Mouse (Mus musculus) liver, embryonic 13.5 days (tissue): ENCODE results near the gene Sbno2. TPM values are rescaled to one million over a fixed set of nuclear protein-coding genes. Genes with fewer than 3 reads are reported as not detected.
A peak's percentile ranks its signal among the peaks of the same experiment; 100 is the strongest.

Experiments
- ATAC-seq: fragments of 200-750 bp; cut with Nextera tagmentation; 2 replicates; pipeline ENCODE4 v1.8.0; 2017; ENCODE audit warnings: low read depth, mild to moderate bottlenecking, moderate number of reproducible peaks, moderate library complexity
- DNase-seq: peaks from one replicate; pipeline ENCODE4 v3.0.0; 2022
- H3K27ac ChIP-seq: fragments of 300-500 bp; sonication (generic); 2 replicates; pipeline ENCODE4 v1.5.1; 2015; ENCODE audit warnings: moderate library complexity, mild to moderate bottlenecking, inconsistent platforms
- H3K27me3 ChIP-seq: fragments of 300-500 bp; sonication (generic); 2 replicates; pipeline ENCODE4 v1.6.1; 2015; ENCODE audit warnings: mild to moderate bottlenecking, inconsistent platforms
- H3K36me3 ChIP-seq: fragments of 300-500 bp; sonication (generic); 2 replicates; pipeline ENCODE4 v1.6.1; 2015; ENCODE audit warnings: mild to moderate bottlenecking, inconsistent platforms
- H3K4me1 ChIP-seq: fragments of 300-500 bp; sonication (generic); replicated peaks from 2 replicates; pipeline ENCODE4 v1.6.1; 2015; ENCODE audit warnings: inconsistent platforms
- H3K4me2 ChIP-seq: fragments of 300-500 bp; sonication (generic); 2 replicates; pipeline ENCODE4 v1.6.1; 2015; ENCODE audit warnings: inconsistent platforms, mild to moderate bottlenecking, moderate library complexity
- H3K4me3 ChIP-seq: fragments of 300-500 bp; sonication (generic); replicated peaks from 2 replicates; pipeline ENCODE4 v1.5.1; 2015; ENCODE audit warnings: mild to moderate bottlenecking, inconsistent platforms
- H3K9ac ChIP-seq: fragments of 300-500 bp; sonication (generic); 2 replicates; pipeline ENCODE4 v1.6.1; 2015; ENCODE audit warnings: mild to moderate bottlenecking, inconsistent platforms
- H3K9me3 ChIP-seq: fragments of 300-500 bp; sonication (generic); replicated peaks from 2 replicates; pipeline ENCODE4 v1.6.1; 2016; ENCODE audit warnings: inconsistent platforms
- WGBS: fragments of 180-500 bp; shearing (Covaris S2); methylation state at CpG from one replicate; pipeline ENCODE4 v1.1.7; 2015; ENCODE audit not compliant: insufficient replicate concordance; 5-methylcytosine and 5-hydroxymethylcytosine counted together
- polyA plus RNA-seq: library from polyadenylated mRNA; unstranded; fragments of >200 nt; fragmentation: Nextera tagmentation; extraction: Ambion mirVana; gene quantifications from 2 replicates; pipeline ENCODE4 v1.2.1, GENCODE M21; 2015

Gene Sbno2
- polyA plus RNA-seq, 1 experiment from 2014 or later: 9.2 TPM

DNA sequence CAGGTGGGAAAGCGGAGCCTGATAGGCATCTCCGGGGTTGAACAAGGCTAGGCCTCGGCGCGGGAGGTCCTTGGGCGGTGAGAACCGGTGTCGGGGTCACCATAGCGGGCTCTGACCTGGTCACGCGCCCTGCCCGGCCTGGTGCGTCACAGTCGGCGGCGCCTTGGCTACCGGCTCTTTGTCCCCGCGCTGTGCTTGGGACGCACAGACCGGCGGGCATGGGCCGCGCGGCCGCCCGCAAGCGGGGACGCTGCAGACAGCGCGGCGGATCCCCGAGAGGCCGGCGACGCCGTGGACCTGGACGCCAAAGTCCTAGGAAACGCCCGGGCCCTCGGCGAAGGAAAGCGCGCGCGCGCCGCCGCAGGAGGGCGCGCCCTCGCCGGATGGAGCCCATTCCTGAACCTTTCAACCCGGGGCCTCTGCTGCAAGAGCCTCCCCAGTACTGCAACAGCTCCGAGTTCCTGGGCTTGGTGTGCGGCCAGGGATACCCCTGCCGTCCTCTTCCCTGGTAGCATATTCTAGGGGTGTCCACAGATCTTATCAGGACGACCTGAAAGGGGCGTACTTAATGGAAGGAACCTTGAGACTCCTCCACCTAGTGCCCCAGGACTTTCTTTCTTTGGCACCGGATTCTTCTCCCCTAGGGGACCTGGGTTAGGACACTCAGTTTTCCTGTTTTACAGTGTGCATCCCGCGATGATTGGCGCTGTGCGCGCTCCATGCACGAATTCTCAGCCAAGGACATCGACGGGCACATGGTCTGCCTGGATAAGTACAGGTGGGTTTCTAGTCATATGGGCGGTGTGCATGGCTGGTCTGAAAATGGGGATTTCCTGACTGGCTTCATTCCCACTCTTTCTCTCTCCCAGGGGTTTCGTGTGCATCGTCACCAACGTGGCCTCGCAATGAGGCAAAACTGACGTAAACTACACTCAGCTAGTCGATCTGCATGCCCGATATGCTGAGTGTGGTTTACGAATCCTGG, 51.2 kb downstream of the Sbno2 start:
- H3K27me3 ChIP-seq: no peaks in the 10 kb centered on the region
- DNase-seq (peak; percentile 62), ATAC-seq (peak; percentile 49)
- peak overlapping the region; percentile 99 for H3K27ac ChIP-seq
- WGBS: 1% methylated on average over 77 of the region's 77 CpGs
- H3K4me1 ChIP-seq: peaks cover 77% of the 10 kb centered on the region
- H3K9ac ChIP-seq: peak overlapping the region; percentile 100
- H3K9me3 ChIP-seq: no peaks in the 10 kb centered on the region
- peak overlapping the region; percentile 95 for H3K4me3 ChIP-seq
- H3K4me2 ChIP-seq: peak overlapping the region; percentile 92
- H3K36me3 ChIP-seq: peaks cover 40% of the 10 kb centered on the region

DNA sequence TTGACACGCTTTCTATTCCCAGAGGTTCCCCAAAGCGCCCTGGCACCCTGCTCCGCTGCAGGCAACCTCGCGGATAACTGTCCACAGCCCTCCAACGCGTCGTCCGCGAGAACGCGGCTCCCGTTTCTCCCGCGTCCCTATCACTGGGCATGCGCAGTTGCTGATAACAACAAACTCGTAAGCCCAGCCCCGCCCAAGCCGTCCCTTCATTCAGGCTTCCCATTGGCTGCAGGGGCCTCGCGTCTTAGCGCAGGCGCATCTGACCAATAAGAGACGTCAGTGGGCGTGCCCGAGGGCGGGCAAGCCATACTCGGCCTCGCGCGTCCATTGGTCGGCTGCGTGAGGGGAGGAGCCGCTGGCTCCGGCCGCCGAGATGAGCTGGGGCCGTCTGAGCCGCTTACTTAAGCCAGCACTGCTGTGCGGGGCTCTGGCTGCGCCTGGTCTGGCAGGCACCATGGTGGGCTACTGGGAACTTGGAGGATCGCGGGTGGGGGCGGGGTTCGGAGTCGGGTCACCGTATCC, 52.1 kb downstream of the Sbno2 start:
- no peaks in the 10 kb centered on the region for H3K9me3 ChIP-seq
- peak; percentile 91 for ATAC-seq
- H3K4me1 ChIP-seq: peaks cover 85% of the 10 kb centered on the region
- DNase-seq: peak; percentile 100
- peaks cover 33% of the 10 kb centered on the region for H3K36me3 ChIP-seq
- peak overlapping the region; percentile 100 for H3K9ac ChIP-seq
- peak overlapping the region; percentile 99 for H3K27ac ChIP-seq
- H3K4me2 ChIP-seq: peak overlapping the region; percentile 92
- under 1% methylated on average over 47 of the region's 47 CpGs for WGBS
- peak overlapping the region; percentile 95 for H3K4me3 ChIP-seq
- no peaks in the 10 kb centered on the region for H3K27me3 ChIP-seq

- peaks cover 87% of the 10 kb centered on the region for H3K4me1 ChIP-seq
- WGBS: 80% methylated on average over 5 of the region's 5 CpGs
- H3K4me3 ChIP-seq: 0 out of 2 replicates have a peak overlapping the region, but pooled peaks have one; percentile 1
- H3K9me3 ChIP-seq: no peaks in the 10 kb centered on the region
- H3K4me2 ChIP-seq: peak overlapping the region; percentile 70
- no peak for ATAC-seq
- no peaks in the 10 kb centered on the region for H3K27me3 ChIP-seq
- DNase-seq: no peak
- H3K9ac ChIP-seq: peak overlapping the region; percentile 72
- H3K27ac ChIP-seq: peak overlapping the region; percentile 93
- H3K36me3 ChIP-seq: peaks cover 24% of the 10 kb centered on the region
Measured at GRCm38 (mm10) chr10:80052374-80052764, 53.0 kb downstream of the Sbno2 start.

GRCm38 (mm10) chr10:80051618-80052373, 53.6 kb downstream of the Sbno2 start:
- H3K9ac ChIP-seq: peak overlapping the region; percentile 72
- peaks cover 87% of the 10 kb centered on the region for H3K4me1 ChIP-seq
- ATAC-seq (no peak), DNase-seq (peak; percentile 64)
- no peaks in the 10 kb centered on the region for H3K27me3 ChIP-seq
- peaks cover 18% of the 10 kb centered on the region for H3K36me3 ChIP-seq
- H3K4me3 ChIP-seq: 0 out of 2 replicates have a peak overlapping the region, but pooled peaks have one; percentile 1
- no peaks in the 10 kb centered on the region for H3K9me3 ChIP-seq
- peak overlapping the region; percentile 70 for H3K4me2 ChIP-seq
- peak overlapping the region; percentile 93 for H3K27ac ChIP-seq
- 36% methylated on average over 14 of the region's 14 CpGs for WGBS

- 50% methylated on average over 15 of the region's 15 CpGs for whole genome bisulfite sequencing
- Histone ChIP-seq H3K27ac (peak overlapping the region; percentile 93), H3K4me1 (peaks cover 86% of the 10 kb centered on the region), H3K36me3 (peaks cover 11% of the 10 kb centered on the region), H3K4me3 (no peak overlapping the region), H3K4me2 (no peak overlapping the region), H3K9ac (peak overlapping the region; percentile 72), H3K27me3 (no peaks in the 10 kb centered on the region), H3K9me3 (no peaks in the 10 kb centered on the region)
- ATAC-seq: no peak
- no peak for DNase-seq
Measured at GRCm38 (mm10) chr10:80050885-80051617, 54.3 kb downstream of the Sbno2 start.

GRCm38 (mm10) chr10:80050244-80050643, 55.1 kb downstream of the Sbno2 start:
- no peaks in the 10 kb centered on the region for H3K9me3 ChIP-seq
- H3K4me1 ChIP-seq: peaks cover 85% of the 10 kb centered on the region
- peak overlapping the region; percentile 23; the same call in 1 of the 2 replicates for H3K9ac ChIP-seq
- ATAC-seq (no peak), DNase-seq (no peak)
- H3K4me2 ChIP-seq: no peak overlapping the region
- H3K27ac ChIP-seq: peak overlapping the region; percentile 93
- WGBS: 69% methylated on average over 6 of the region's 6 CpGs
- peaks cover 3% of the 10 kb centered on the region for H3K36me3 ChIP-seq
- H3K27me3 ChIP-seq: no peaks in the 10 kb centered on the region
- H3K4me3 ChIP-seq: no peak overlapping the region

DNA sequence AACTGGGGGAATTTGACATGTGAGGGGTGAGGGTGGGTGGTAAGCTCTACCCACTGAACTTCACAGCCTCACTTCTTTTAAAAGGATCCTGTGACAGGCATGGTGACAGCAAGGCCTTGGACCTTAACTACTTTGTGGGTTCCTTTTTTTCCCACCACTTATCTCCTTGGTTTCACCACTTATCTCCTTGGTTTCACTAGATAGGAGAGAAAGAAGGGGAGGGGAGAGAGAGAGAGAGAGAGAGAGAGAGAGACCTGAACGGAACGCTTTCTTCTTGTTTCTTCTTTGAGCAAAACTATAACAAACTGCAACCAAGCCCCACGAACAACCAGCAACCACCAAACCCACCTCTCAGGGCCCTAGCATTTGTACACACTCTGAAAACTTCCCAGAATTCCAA, 56.5 kb downstream of the Sbno2 start:
- ATAC-seq (no peak), DNase-seq (no peak)
- H3K27ac ChIP-seq: peak overlapping the region; percentile 54
- no peaks in the 10 kb centered on the region for H3K27me3 ChIP-seq
- peaks cover 79% of the 10 kb centered on the region for H3K4me1 ChIP-seq
- no peak overlapping the region for H3K4me3 ChIP-seq
- H3K36me3 ChIP-seq: no peaks in the 10 kb centered on the region
- no peaks in the 10 kb centered on the region for H3K9me3 ChIP-seq
- H3K9ac ChIP-seq: peak overlapping the region; percentile 15; the same call in 1 of the 2 replicates
- 23% methylated on average over 3 of the region's 3 CpGs for WGBS
- no peak overlapping the region for H3K4me2 ChIP-seq

GRCm38 (mm10) chr10:80048396-80048795, 57.0 kb downstream of the Sbno2 start:
- Histone ChIP-seq H3K27ac (0 out of 2 replicates have a peak overlapping the region, but pooled peaks have one; percentile 54), H3K9me3 (no peaks in the 10 kb centered on the region), H3K4me1 (peaks cover 80% of the 10 kb centered on the region), H3K4me3 (no peak overlapping the region), H3K36me3 (no peaks in the 10 kb centered on the region), H3K9ac (peak overlapping the region; percentile 15; the same call in 1 of the 2 replicates), H3K4me2 (no peak overlapping the region), H3K27me3 (no peaks in the 10 kb centered on the region)
- no peak for DNase-seq
- 58% methylated on average over 5 of the region's 5 CpGs for whole genome bisulfite sequencing
- no peak for ATAC-seq

DNA sequence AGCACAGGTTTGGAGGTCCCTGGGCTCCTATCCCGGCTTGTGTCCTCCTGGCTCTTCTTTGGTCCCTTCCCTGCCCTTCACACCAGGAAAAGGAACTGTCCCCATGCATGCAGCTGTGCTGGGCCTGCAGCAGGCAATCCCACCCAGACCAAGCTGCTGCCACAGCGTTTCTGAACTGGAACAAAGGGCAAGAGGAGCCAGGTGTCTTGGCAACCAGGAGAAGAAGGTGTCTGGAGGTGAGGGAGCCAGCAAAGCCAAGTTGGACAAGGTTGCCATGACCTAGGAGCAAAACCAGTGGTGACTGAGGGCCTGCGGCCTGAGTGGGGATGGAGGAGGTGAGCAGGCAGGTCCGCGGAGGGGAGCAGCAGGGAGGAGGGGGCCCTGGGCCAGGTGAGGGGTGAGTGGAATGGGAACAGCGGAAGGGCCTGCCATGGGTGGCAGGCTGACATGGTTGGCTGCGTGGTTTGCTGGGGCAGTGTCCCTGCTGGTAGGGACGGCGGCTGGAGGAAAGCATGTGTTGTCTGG, 58.3 kb downstream of the Sbno2 start, which contains the start of gene Gpx4:
Gene Gpx4 (plus strand): TSS at position 126 of the 525 bp plus-strand sequence.
- H3K4me1 ChIP-seq: peaks cover 69% of the 10 kb centered on the region
- no peaks in the 10 kb centered on the region for H3K27me3 ChIP-seq
- no peaks in the 10 kb centered on the region for H3K9me3 ChIP-seq
- H3K4me3 ChIP-seq: no peak within 1 kb of the TSS
- H3K9ac ChIP-seq: no peak within 1 kb of the TSS; the same call in 1 of the 2 replicates
- 75% methylated on average over 8 of the region's 9 CpGs for WGBS
- no peaks in the 10 kb centered on the region for H3K36me3 ChIP-seq
- H3K4me2 ChIP-seq: no peak within 1 kb of the TSS
- no peak for ATAC-seq
- DNase-seq: no peak
- H3K27ac ChIP-seq: no peak within 1 kb of the TSS

- no peak overlapping the region for H3K9ac ChIP-seq
- ATAC-seq: no peak
- WGBS: 65% methylated on average over 5 of the region's 5 CpGs
- no peaks in the 10 kb centered on the region for H3K36me3 ChIP-seq
- H3K9me3 ChIP-seq: no peaks in the 10 kb centered on the region
- no peaks in the 10 kb centered on the region for H3K27me3 ChIP-seq
- H3K27ac ChIP-seq: no peak overlapping the region
- no peak for DNase-seq
- H3K4me2 ChIP-seq: no peak overlapping the region
- peaks cover 56% of the 10 kb centered on the region for H3K4me1 ChIP-seq
- H3K4me3 ChIP-seq: no peak overlapping the region
Measured at GRCm38 (mm10) chr10:80045766-80046165, 59.6 kb downstream of the Sbno2 start.
